Mouse (Mus musculus) myocyte (in vitro differentiated cells): ENCODE measurements around the gene Tiam2.

Experiments used
- CEBPB ChIP-seq: IDR thresholded peaks from 2 replicates; pipeline ENCODE4 v1.6.1; 2011; ENCODE audit warnings: mild to moderate bottlenecking, moderate library complexity; ENCODE audit not compliant: poor library complexity, insufficient read depth, severe bottlenecking
- USF1 ChIP-seq: IDR thresholded peaks from one replicate; pipeline ENCODE4 v1.6.1; 2011; ENCODE audit warnings: low read depth, mild to moderate bottlenecking, control low read depth, moderate library complexity

DNA sequence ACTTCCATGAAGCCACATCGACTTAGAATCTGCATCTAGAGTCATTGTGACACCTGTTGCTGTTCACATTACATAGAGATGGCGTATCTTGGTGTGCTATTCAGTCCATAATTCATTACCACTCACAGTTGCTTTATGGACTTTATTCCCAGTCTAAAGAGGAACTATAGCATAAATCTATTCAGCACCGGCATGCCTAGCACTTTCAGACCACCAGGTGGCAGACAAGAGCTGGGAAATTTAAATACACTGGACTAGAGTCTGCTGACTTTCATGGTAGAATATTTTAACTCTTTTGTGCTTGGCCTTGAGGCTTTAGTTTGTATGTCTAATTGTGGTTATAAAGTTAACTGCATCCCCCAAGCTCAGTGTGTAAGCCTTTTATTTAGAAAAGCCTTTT is 122.4 kb downstream of the Tiam2 start:
- TF ChIP-seq USF1 (no peak), CEBPB (no peak)
